Mouse (Mus musculus) spleen, adult 12 weeks (tissue): Measurements from ENCODE around the gene Zfp365.

ENCODE experiments used
- DNase-seq: peaks from one replicate; pipeline ENCODE4 v3.0.0; 2022; ENCODE audit warnings: low spot score

Zfp365 gene

DNA sequence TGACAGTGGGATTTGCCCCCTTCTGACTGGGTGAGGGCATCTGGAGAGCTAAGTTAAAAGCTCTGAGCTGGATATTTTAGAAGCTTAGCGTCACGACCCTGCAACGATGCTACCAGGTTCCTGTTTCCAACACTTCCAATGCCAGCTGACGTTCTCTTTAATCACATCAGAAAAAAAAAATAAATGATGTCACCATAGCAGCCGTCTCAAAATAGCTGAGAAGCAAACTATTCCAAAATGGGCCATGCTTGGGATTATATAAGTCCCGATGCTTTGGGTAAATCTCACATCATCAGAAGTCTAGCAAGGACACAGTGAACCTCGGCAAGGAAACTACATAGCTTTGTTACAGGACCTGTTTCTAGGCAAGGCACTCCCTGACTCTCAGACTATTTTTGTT, 9.1 kb downstream of the Zfp365 start:
- DNase-seq = no peak

DNA sequence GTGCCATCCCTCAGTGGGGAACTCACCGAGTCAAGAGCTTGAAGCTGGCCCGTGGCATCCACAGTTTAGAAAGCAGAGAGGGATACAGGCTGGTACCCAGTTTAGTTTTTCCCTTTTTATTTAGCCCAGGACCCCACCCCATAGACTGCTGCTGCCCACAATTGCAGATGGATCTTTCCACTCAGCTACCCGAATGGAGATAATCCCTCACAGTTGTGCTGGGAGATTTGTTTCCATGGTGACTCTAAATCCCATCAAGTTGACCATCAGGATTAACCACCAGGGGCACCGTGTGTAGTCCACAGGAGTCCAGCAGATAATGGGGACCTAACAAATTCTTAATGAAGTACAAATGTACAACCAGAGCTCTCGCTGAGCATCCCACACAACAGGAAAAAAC, 11.3 kb downstream of the Zfp365 start:
- no peak for DNase-seq

- DNase-seq = no peak
Measured at GRCm38 (mm10) chr10:67898949-67899675, 13.3 kb downstream of the Zfp365 start.

- DNase-seq = no peak
Measured at GRCm38 (mm10) chr10:67898355-67898935, 14.0 kb downstream of the Zfp365 start.

- DNase-seq = no peak
Measured at GRCm38 (mm10) chr10:67897281-67897680, 15.2 kb downstream of the Zfp365 start.

- no peak for DNase-seq
Measured at GRCm38 (mm10) chr10:67894683-67895082, 17.8 kb downstream of the Zfp365 start.

DNA sequence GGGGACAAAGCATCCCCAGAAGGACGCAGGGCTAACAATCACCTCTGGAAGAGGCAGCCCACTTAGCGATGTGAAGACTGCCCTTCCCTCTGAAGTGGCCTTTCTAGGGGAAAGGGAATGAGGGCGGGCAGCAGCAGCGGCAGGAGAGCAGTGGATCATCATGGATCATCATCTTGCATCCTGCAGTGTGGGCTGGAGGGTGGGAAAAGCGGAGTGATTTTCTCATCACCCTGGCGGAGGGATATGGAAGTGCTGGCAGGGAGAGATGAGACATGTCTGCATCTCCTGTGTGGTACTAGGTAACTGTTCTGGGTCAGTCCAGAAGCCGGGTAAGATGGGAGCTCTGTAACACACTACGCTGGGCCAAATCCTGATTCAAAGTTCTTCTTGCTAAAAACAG, 18.4 kb downstream of the Zfp365 start:
- DNase-seq = no peak

GRCm38 (mm10) chr10:67893226-67893625, 19.2 kb downstream of the Zfp365 start:
- DNase-seq = no peak

DNA sequence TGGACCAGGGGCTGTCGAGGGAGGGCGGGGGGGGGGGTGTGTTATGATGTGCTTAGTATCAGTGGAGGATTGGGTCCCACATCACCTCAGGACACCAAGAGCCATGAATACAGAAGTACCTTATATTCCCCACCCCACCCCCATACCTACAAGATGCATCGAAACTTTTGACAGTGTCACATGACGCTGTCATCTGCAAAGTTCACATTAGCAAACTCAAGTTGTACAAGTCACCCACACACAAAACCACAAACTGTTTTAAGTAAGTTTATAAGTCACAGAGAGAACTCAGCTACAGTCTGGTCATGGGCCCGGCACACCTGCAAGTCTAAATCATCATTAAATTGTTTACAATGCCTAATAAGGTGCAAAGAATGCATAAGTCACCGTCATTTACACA, 21.3 kb downstream of the Zfp365 start:
- no peak for DNase-seq

DNA sequence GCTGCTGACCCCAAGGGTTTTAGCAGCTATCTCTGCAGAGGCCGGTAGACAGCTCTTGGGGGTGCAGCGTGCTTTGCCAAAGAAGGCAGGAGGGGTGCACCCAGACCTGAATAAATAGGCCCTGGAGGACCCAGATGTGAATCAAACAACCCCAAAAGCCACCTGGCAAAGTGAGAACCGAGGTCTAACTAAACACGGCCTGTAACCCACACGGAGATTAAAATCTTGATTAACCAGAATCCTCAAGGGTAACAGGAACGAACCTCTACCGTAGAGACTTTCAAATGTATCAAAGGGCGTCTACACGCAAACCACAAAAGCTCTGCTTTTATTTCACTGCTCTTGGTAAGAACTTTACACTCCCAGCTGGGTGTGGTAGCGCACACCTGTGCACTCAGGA, 24.5 kb downstream of the Zfp365 start:
- no peak for DNase-seq

GRCm38 (mm10) chr10:67880692-67881091, 31.8 kb downstream of the Zfp365 start:
- DNase-seq = no peak

DNA sequence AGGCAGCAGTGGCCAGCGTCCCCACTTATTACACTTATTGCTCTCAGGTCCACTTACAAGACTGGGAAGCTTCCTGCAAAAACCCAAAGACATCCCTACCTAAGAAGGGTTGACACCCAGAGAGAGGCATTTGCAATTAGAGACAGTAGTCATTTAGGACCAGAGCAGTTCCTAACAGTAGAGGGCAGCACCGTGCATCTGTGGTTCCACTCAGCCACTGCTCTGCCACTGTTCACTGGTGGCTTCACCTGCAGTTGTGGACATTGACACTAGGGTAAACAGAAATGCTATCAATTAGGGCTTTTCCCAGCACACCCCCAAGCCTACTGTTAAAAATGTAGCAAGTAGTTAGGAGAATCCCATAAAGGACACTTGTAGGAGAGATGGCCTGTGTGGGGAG, 40.7 kb downstream of the Zfp365 start:
- no peak for DNase-seq

DNA sequence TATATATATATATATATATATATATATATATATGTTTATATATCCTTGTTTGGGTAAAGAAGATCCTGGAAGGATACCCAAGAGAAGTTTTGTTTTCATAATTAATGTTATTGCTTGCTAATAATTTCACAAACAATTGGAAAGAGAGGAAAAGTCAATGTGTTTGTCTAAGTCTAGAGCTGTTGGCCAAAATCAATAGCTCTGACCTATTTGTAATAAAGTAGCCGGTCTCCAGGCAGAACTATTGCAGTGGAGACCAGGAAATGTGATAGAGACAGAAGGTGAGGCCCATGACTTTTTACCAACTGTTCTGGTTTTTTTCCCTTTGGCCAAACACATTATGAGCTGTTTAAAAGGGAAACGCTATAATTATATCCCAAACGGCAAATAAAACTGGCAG, 44.2 kb downstream of the Zfp365 start:
- no peak for DNase-seq

GRCm38 (mm10) chr10:67865841-67866240, 46.6 kb downstream of the Zfp365 start:
- no peak for DNase-seq

- DNase-seq = no peak
Measured at GRCm38 (mm10) chr10:67865063-67865462, 47.4 kb downstream of the Zfp365 start.

DNA sequence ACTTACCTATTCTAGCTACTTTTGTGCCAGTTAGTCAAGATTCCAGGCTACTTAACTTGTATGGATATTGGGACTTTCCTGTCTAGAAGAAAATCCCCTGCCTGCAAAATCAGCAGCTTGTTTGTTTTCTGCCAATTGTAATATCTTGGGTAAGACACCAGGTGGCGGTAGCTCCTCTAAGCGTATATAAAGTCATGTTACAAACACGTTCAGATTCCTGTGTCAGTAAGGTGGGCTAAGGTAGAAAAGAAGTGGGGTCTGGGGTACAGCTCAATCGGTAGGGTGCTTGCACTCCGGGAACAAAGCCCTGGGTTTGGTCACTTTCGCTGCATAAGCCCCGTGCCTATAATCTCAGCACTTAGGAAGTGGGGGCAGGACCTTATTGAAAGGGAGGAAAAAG, 50.1 kb downstream of the Zfp365 start:
- DNase-seq = no peak

- DNase-seq = peak; percentile 33
Measured at GRCm38 (mm10) chr10:67858878-67859277, 53.6 kb downstream of the Zfp365 start.

GRCm38 (mm10) chr10:67857561-67857906, 54.9 kb downstream of the Zfp365 start:
- DNase-seq = no peak

GRCm38 (mm10) chr10:67856791-67857560, 55.5 kb downstream of the Zfp365 start:
- no peak for DNase-seq

DNA sequence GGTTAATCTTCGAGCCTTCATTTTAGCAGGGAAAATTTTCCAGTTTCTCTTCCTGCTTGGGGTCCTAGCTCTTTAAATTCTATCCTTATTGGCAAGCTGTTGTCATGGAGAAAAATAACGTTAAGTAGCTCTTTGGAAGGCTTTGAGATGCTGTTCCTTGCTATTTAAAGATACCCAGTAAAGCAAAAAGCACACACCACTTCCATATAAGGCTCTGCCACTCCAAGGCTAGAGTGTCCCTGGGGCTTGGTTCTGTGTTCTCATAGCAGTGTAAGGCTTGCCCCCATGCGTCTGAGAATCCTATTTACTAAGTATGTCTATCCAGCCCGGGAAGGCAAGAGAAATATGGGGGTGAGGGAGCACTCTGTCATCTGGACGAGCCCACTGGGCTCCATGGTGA, 56.7 kb downstream of the Zfp365 start:
- no peak for DNase-seq

- no peak for DNase-seq
Measured at GRCm38 (mm10) chr10:67852411-67852810, 60.1 kb downstream of the Zfp365 start.

GRCm38 (mm10) chr10:67851079-67851478, 61.4 kb downstream of the Zfp365 start:
- DNase-seq = no peak

DNA sequence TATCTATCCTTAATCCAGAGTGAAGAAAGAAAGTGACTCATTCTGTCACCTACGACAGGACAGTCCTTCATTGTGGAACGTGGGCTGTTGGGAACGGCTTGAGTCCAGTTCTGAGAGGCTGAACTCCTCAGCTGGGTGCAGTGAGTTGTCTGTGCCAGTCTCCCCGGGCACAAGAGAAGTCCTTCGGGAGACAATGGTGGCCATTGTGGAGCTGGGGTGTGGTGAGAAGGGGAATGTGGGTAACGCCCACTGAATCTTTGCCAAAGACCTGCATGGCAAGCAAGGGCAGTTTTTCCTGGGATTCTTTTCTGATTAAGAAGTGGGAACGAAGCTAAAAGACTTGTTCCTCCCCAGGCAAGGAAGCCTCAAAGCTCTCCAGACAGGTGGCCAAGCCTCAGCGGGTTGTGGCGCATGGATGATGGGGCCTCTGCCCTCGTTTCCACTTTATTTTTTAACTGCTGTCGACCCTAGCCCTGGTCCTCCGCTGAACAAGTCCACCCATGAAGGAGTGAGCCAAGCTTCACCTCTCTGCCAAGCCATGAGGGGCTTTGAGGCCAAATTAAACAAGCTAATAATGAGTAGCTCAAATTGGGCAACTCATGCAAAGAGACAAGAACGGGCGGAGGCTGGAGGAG, 66.3 kb downstream of the Zfp365 start:
- DNase-seq = no peak
